Mouse (Mus musculus) myocyte (in vitro differentiated cells): ENCODE data around the gene Serpinb1a.

Experiments
- MYOD1 ChIP-seq, 3 experiments: IDR thresholded peaks; one replicate each; pipeline ENCODE4 v1.6.1; 2011; ENCODE audit warnings: control low read depth in 2 of 3, low read depth in 2 of 3, mild to moderate bottlenecking in 2 of 3, moderate library complexity in 1 of 3; ENCODE audit not compliant: insufficient read length in 2 of 3, control insufficient read depth in 1 of 3
- MYOG ChIP-seq, 3 experiments: IDR thresholded peaks; one replicate each; pipeline ENCODE4 v1.6.1; 2011; ENCODE audit warnings: control low read depth in 2 of 3, low read depth in 2 of 3, mild to moderate bottlenecking in 2 of 3; ENCODE audit not compliant: insufficient read length in 2 of 3, control insufficient read depth in 1 of 3, insufficient read depth in 1 of 3
- POLR2A ChIP-seq: IDR thresholded peaks from one replicate; pipeline ENCODE4 v1.6.1; 2011; ENCODE audit warnings: low read depth, mild to moderate bottlenecking, control low read depth, moderate library complexity; ENCODE audit not compliant: insufficient read length
- REST ChIP-seq: IDR thresholded peaks from one replicate; pipeline ENCODE4 v1.6.1; 2011; ENCODE audit warnings: mild to moderate bottlenecking, control low read depth, moderate library complexity; ENCODE audit not compliant: insufficient read depth, insufficient read length

- no peak for TF ChIP-seq REST
- no peak for TF ChIP-seq MYOD1 (IDR thresholded peaks at IDR 0.05; ENCODE audit: control insufficient read depth in 1 of 3, insufficient read length in 2 of 3, low read depth in 2 of 3)
- TF ChIP-seq POLR2A: no peak
- no peak for TF ChIP-seq MYOG (IDR thresholded peaks at IDR 0.05; ENCODE audit: control insufficient read depth in 1 of 3, insufficient read depth in 1 of 3, insufficient read length in 2 of 3, low read depth in 2 of 3)
Measured at GRCm38 (mm10) chr13:32800859-32801258, 50.1 kb downstream of the Serpinb1a start.
